Mouse (Mus musculus) bone marrow, adult 2 months (tissue): ENCODE data around the gene Usp12.

ENCODE experiments used
- CTCF ChIP-seq: fragments of 200-500 bp; IDR thresholded peaks from 2 replicates; pipeline ENCODE4 v1.5.1; 2011; ENCODE audit warnings: low read length, control low read depth; ENCODE audit not compliant: control insufficient read depth, insufficient read depth
- POLR2A ChIP-seq: fragments of 200-500 bp; IDR thresholded peaks from 2 replicates; pipeline ENCODE4 v1.6.1; 2011; ENCODE audit warnings: low read depth, mild to moderate bottlenecking, control low read depth, low read length, borderline replicate concordance; ENCODE audit not compliant: control insufficient read depth

DNA sequence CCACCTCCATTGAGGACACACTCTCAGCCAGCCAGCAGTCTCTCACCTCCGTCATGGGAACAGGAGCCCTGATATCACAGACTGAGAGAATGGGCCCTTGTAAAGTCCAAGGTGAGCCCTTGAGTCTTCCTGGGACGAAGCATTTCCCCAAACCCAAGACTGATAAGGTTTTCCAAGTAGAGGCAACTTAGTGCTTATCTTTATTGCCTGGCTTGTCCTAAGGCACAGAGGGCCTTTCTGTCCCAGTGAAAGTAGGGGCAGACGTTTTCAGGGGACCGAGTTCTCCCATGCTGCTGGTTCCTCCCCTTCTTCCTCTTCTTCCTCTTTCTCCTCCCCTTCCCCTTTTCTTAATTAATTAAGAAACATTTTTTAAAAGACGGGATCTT lies 101.8 kb downstream of the Usp12 start:
- TF ChIP-seq CTCF (no peak), POLR2A (no peak)
